Mouse (Mus musculus): Measurements from ENCODE around the gene Ifnl3. TPM values are rescaled to one million over a fixed set of nuclear protein-coding genes. Genes with fewer than 3 reads are reported as not detected.
A peak's percentile ranks its signal among the peaks of the same experiment; 100 is the strongest.
"Not testable (repeated sequence)": the region's sequence is repeated elsewhere in the genome, so short reads cannot be mapped to it uniquely, and the experiment has no call there.

The Ifnl3 gene
- not detected in 2 replicates for polyA plus RNA-seq (2014; fragmentation: Nextera tagmentation; extraction: Ambion mirVana)

- 72% methylated on average over 5 of the region's 6 CpGs for WGBS
- DNase-seq (ENCODE audit: low spot score); H3K4me2 ChIP-seq (ENCODE audit: low read depth, low read length); H3K4me3 ChIP-seq (ENCODE audit: low read depth, low read length); H3K36me3 ChIP-seq (ENCODE audit: control insufficient read depth, insufficient read depth, low read length); H3K27me3 ChIP-seq (replicated peaks; ENCODE audit: control insufficient read depth, insufficient read depth, low read length); H3K27ac ChIP-seq (replicated peaks; ENCODE audit: low read depth, low read length); H3K4me1 ChIP-seq (ENCODE audit: control insufficient read depth, insufficient read depth, low read length); ATAC-seq (ENCODE audit: low read depth); H3K9me3 ChIP-seq (ENCODE audit: control insufficient read depth, low read length); H3K9ac ChIP-seq (ENCODE audit: low read depth, low read length): not testable (repeated sequence)
These were observed at the start of gene Ifnl3 for GRCm38 (mm10) chr7:28522536-28522935. TSS of gene Ifnl3 (plus strand) at chr7:28522836.

- DNase-seq (ENCODE audit: low spot score) (no peak), ATAC-seq (ENCODE audit: low read depth) (no peak)
- Histone ChIP-seq H3K27ac (replicated peaks; ENCODE audit: low read depth, low read length) (no peak overlapping the region), H3K9me3 (ENCODE audit: control insufficient read depth, low read length) (no peaks in the 10 kb centered on the region), H3K4me1 (ENCODE audit: control insufficient read depth, insufficient read depth, low read length) (no peaks in the 10 kb centered on the region), H3K4me2 (ENCODE audit: low read depth, low read length) (no peak overlapping the region), H3K27me3 (replicated peaks; ENCODE audit: control insufficient read depth, insufficient read depth, low read length) (no peaks in the 10 kb centered on the region), H3K9ac (ENCODE audit: low read depth, low read length) (no peak overlapping the region), H3K4me3 (ENCODE audit: low read depth, low read length) (no peak overlapping the region), H3K36me3 (ENCODE audit: control insufficient read depth, insufficient read depth, low read length) (no peaks in the 10 kb centered on the region)
- WGBS, result 89% methylated on average over 6 of the region's 6 CpGs
These were observed 46.4 kb upstream of the Ifnl3 start for GRCm38 (mm10) chr7:28476191-28476590.

- no peak overlapping the region for H3K9ac ChIP-seq (ENCODE audit: low read depth, low read length)
- ATAC-seq (ENCODE audit: low read depth) (no peak), DNase-seq (ENCODE audit: low spot score) (no peak)
- WGBS, result 77% methylated on average over 5 of the region's 5 CpGs
- no peak overlapping the region for H3K27ac ChIP-seq (replicated peaks; ENCODE audit: low read depth, low read length)
- no peaks in the 10 kb centered on the region for H3K36me3 ChIP-seq (ENCODE audit: control insufficient read depth, insufficient read depth, low read length)
- no peaks in the 10 kb centered on the region for H3K27me3 ChIP-seq (replicated peaks; ENCODE audit: control insufficient read depth, insufficient read depth, low read length)
- H3K4me2 ChIP-seq (ENCODE audit: low read depth, low read length), result no peak overlapping the region
- no peaks in the 10 kb centered on the region for H3K4me1 ChIP-seq (ENCODE audit: control insufficient read depth, insufficient read depth, low read length)
- H3K9me3 ChIP-seq (ENCODE audit: control insufficient read depth, low read length), result no peaks in the 10 kb centered on the region
- H3K4me3 ChIP-seq (ENCODE audit: low read depth, low read length), result no peak overlapping the region
These were observed 45.3 kb upstream of the Ifnl3 start for GRCm38 (mm10) chr7:28477363-28477762.

- ATAC-seq (ENCODE audit: low read depth) (peak; percentile 68; the same call in 1 of the 2 replicates), DNase-seq (ENCODE audit: low spot score) (peak; percentile 20)
- Histone ChIP-seq H3K4me2 (ENCODE audit: low read depth, low read length) (no peak overlapping the region), H3K27ac (replicated peaks; ENCODE audit: low read depth, low read length) (no peak overlapping the region), H3K27me3 (replicated peaks; ENCODE audit: control insufficient read depth, insufficient read depth, low read length) (no peaks in the 10 kb centered on the region), H3K9ac (ENCODE audit: low read depth, low read length) (no peak overlapping the region), H3K9me3 (ENCODE audit: control insufficient read depth, low read length) (no peaks in the 10 kb centered on the region), H3K4me3 (ENCODE audit: low read depth, low read length) (no peak overlapping the region), H3K4me1 (ENCODE audit: control insufficient read depth, insufficient read depth, low read length) (no peaks in the 10 kb centered on the region), H3K36me3 (ENCODE audit: control insufficient read depth, insufficient read depth, low read length) (no peaks in the 10 kb centered on the region)
- WGBS, result 9% methylated on average over 8 of the region's 8 CpGs
These were observed 43.8 kb upstream of the Ifnl3 start for GRCm38 (mm10) chr7:28478854-28479253.

GRCm38 (mm10) chr7:28482854-28483253, 39.8 kb upstream of the Ifnl3 start:
- H3K27ac ChIP-seq (replicated peaks; ENCODE audit: low read depth, low read length), result no peak overlapping the region
- no peak for ATAC-seq (ENCODE audit: low read depth)
- 82% methylated on average over 11 of the region's 11 CpGs for WGBS

GRCm38 (mm10) chr7:28484192-28484591, 38.4 kb upstream of the Ifnl3 start:
- ATAC-seq (ENCODE audit: low read depth) (no peak), DNase-seq (ENCODE audit: low spot score) (no peak)
- Histone ChIP-seq H3K27ac (replicated peaks; ENCODE audit: low read depth, low read length) (no peak overlapping the region), H3K4me2 (ENCODE audit: low read depth, low read length) (no peak overlapping the region), H3K4me3 (ENCODE audit: low read depth, low read length) (no peak overlapping the region), H3K27me3 (replicated peaks; ENCODE audit: control insufficient read depth, insufficient read depth, low read length) (no peaks in the 10 kb centered on the region; the same call in 1 of the 2 replicates), H3K4me1 (ENCODE audit: control insufficient read depth, insufficient read depth, low read length) (no peaks in the 10 kb centered on the region), H3K9ac (ENCODE audit: low read depth, low read length) (no peak overlapping the region), H3K36me3 (ENCODE audit: control insufficient read depth, insufficient read depth, low read length) (no peaks in the 10 kb centered on the region), H3K9me3 (ENCODE audit: control insufficient read depth, low read length) (no peaks in the 10 kb centered on the region)
- WGBS, result 39% methylated on average over 4 of the region's 4 CpGs

More at GRCm38 (mm10) chr7:28482854-28483253, 39.8 kb upstream of the Ifnl3 start:
- Histone ChIP-seq H3K4me2 (ENCODE audit: low read depth, low read length) (no peak overlapping the region), H3K4me1 (ENCODE audit: control insufficient read depth, insufficient read depth, low read length) (no peaks in the 10 kb centered on the region), H3K27me3 (replicated peaks; ENCODE audit: control insufficient read depth, insufficient read depth, low read length) (no peaks in the 10 kb centered on the region), H3K9me3 (ENCODE audit: control insufficient read depth, low read length) (no peaks in the 10 kb centered on the region), H3K4me3 (ENCODE audit: low read depth, low read length) (no peak overlapping the region), H3K9ac (ENCODE audit: low read depth, low read length) (no peak overlapping the region), H3K36me3 (ENCODE audit: control insufficient read depth, insufficient read depth, low read length) (no peaks in the 10 kb centered on the region)
- DNase-seq (ENCODE audit: low spot score), result no peak

GRCm38 (mm10) chr7:28488030-28488491, 34.6 kb upstream of the Ifnl3 start:
- no peaks in the 10 kb centered on the region; the same call in 1 of the 2 replicates for H3K27me3 ChIP-seq (replicated peaks; ENCODE audit: control insufficient read depth, insufficient read depth, low read length)
- no peaks in the 10 kb centered on the region for H3K36me3 ChIP-seq (ENCODE audit: control insufficient read depth, insufficient read depth, low read length)
- ATAC-seq (ENCODE audit: low read depth), result peak; percentile 60; the same call in 1 of the 2 replicates
- WGBS, result 4% methylated on average over 16 of the region's 16 CpGs
- H3K4me2 ChIP-seq (ENCODE audit: low read depth, low read length), result peak overlapping the region; percentile 53
- no peak overlapping the region for H3K27ac ChIP-seq (replicated peaks; ENCODE audit: low read depth, low read length)
- H3K4me3 ChIP-seq (ENCODE audit: low read depth, low read length), result peak overlapping the region; percentile 26
- no peaks in the 10 kb centered on the region for H3K9me3 ChIP-seq (ENCODE audit: control insufficient read depth, low read length)
- peak; percentile 80 for DNase-seq (ENCODE audit: low spot score)
- H3K9ac ChIP-seq (ENCODE audit: low read depth, low read length), result peak overlapping the region; percentile 2; the same call in 1 of the 2 replicates
- no peaks in the 10 kb centered on the region for H3K4me1 ChIP-seq (ENCODE audit: control insufficient read depth, insufficient read depth, low read length)

- no peaks in the 10 kb centered on the region for H3K9me3 ChIP-seq (ENCODE audit: control insufficient read depth, low read length)
- WGBS, result 4% methylated on average over 10 of the region's 10 CpGs
- peak overlapping the region; percentile 12; the same call in 1 of the 2 replicates for H3K4me2 ChIP-seq (ENCODE audit: low read depth, low read length)
- no peak for ATAC-seq (ENCODE audit: low read depth)
- H3K4me3 ChIP-seq (ENCODE audit: low read depth, low read length), result no peak overlapping the region
- peak; percentile 45 for DNase-seq (ENCODE audit: low spot score)
- H3K36me3 ChIP-seq (ENCODE audit: control insufficient read depth, insufficient read depth, low read length), result no peaks in the 10 kb centered on the region
- no peaks in the 10 kb centered on the region; the same call in 1 of the 2 replicates for H3K27me3 ChIP-seq (replicated peaks; ENCODE audit: control insufficient read depth, insufficient read depth, low read length)
- no peak overlapping the region for H3K9ac ChIP-seq (ENCODE audit: low read depth, low read length)
- no peak overlapping the region for H3K27ac ChIP-seq (replicated peaks; ENCODE audit: low read depth, low read length)
- H3K4me1 ChIP-seq (ENCODE audit: control insufficient read depth, insufficient read depth, low read length), result no peaks in the 10 kb centered on the region
These were observed 32.2 kb upstream of the Ifnl3 start for GRCm38 (mm10) chr7:28490410-28490809.

- H3K9me3 ChIP-seq (ENCODE audit: control insufficient read depth, low read length), result no peaks in the 10 kb centered on the region
- ATAC-seq (ENCODE audit: low read depth) (no peak), DNase-seq (ENCODE audit: low spot score) (no peak)
- no peaks in the 10 kb centered on the region for H3K36me3 ChIP-seq (ENCODE audit: control insufficient read depth, insufficient read depth, low read length)
- H3K4me1 ChIP-seq (ENCODE audit: control insufficient read depth, insufficient read depth, low read length), result no peaks in the 10 kb centered on the region
- no peaks in the 10 kb centered on the region; the same call in 1 of the 2 replicates for H3K27me3 ChIP-seq (replicated peaks; ENCODE audit: control insufficient read depth, insufficient read depth, low read length)
- H3K4me3 ChIP-seq (ENCODE audit: low read depth, low read length), result no peak overlapping the region
- peak overlapping the region; percentile 12; the same call in 1 of the 2 replicates for H3K4me2 ChIP-seq (ENCODE audit: low read depth, low read length)
- no peak overlapping the region for H3K27ac ChIP-seq (replicated peaks; ENCODE audit: low read depth, low read length)
- no peak overlapping the region for H3K9ac ChIP-seq (ENCODE audit: low read depth, low read length)
- WGBS, result 45% methylated on average over 11 of the region's 14 CpGs
These were observed 31.7 kb upstream of the Ifnl3 start for GRCm38 (mm10) chr7:28490903-28491302.

Measured in embryonic facial prominence, embryonic 14.5 days (tissue).